Mouse (Mus musculus) C2C12 (cell line): Measurements from ENCODE around the gene Gm8300.
"Not testable (repeated sequence)": the region's sequence is repeated elsewhere in the genome, so short reads cannot be mapped to it uniquely, and the experiment has no call there.

Experiments
- CEBPB ChIP-seq: IDR thresholded peaks from one replicate; pipeline ENCODE4 v1.6.1; 2011; ENCODE audit warnings: low read depth, mild to moderate bottlenecking, control low read depth, moderate library complexity
- CTCF ChIP-seq: IDR thresholded peaks from one replicate; pipeline ENCODE4 v1.5.1; 2011; ENCODE audit not compliant: control insufficient read depth, insufficient read depth, insufficient read length
- FOSL1 ChIP-seq: IDR thresholded peaks from one replicate; pipeline ENCODE4 v1.8.0; 2011; ENCODE audit warnings: mild to moderate bottlenecking, low read length; ENCODE audit not compliant: poor library complexity, insufficient read depth, severe bottlenecking
- MAX ChIP-seq: IDR thresholded peaks from one replicate; pipeline ENCODE4 v1.6.1; 2011; ENCODE audit warnings: mild to moderate bottlenecking, control low read depth
- MYOD1 ChIP-seq: IDR thresholded peaks from one replicate; pipeline ENCODE4 v1.6.1; 2011; ENCODE audit warnings: low read depth; ENCODE audit not compliant: control insufficient read depth, insufficient read length
- MYOG ChIP-seq: IDR thresholded peaks from one replicate; pipeline ENCODE4 v1.6.1; 2011; ENCODE audit not compliant: control insufficient read depth, insufficient read length; ENCODE audit errors: extremely low read depth
- USF1 ChIP-seq: IDR thresholded peaks from one replicate; pipeline ENCODE4 v1.6.1; 2011; ENCODE audit warnings: low read depth, mild to moderate bottlenecking, control low read depth, moderate library complexity

DNA sequence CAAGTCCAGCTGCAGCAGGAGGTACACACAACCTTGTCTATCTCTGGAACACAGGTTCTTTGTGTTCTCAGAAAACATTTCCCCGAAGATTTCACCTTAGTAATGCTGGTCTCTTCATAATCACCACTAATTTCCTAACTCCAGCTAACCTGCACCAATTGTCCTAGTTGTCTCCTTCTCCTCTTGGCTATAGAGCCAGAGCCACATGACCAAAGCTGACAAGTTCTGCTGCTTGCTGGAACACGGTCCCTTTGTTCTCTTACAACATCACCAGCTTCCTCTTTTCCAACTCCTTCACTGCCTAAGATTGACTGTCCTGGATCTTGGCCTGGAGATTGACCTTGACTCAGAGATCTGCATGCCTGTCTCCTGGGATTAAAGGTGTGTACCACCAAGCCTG, 25.4 kb upstream of the Gm8300 start:
- TF ChIP-seq MYOD1, CTCF, USF1, CEBPB, MYOG, MAX, FOSL1: not testable (repeated sequence)
